Mouse (Mus musculus) monocyte, adult 2 months (primary cell): ENCODE data around the gene Adgre5.

Experiments
- DNase-seq, 2 experiments: peaks; one replicate each; pipeline ENCODE4 v3.0.0; 2022; ENCODE audit warnings: low spot score in 2 of 2, low read depth in 1 of 2

The Adgre5 gene

GRCm38 (mm10) chr8:83723447-83724083, 17.6 kb downstream of the Adgre5 start:
- DNase-seq: no peak

DNA sequence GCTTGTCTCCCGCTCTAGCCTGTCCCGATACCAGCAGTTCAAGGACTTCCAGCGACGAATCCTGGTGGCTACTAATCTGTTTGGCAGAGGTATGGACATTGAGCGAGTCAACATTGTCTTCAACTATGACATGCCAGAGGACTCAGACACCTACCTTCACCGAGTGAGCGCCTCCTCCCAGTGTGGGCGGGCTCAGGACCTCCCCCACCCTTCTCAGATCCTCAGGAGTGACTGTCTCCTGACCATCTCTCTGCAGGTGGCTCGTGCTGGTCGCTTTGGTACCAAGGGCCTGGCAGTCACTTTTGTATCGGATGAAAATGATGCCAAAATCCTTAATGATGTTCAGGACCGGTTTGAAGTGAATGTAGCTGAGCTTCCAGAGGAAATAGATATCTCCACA, 18.5 kb downstream of the Adgre5 start:
- no peak for DNase-seq

DNA sequence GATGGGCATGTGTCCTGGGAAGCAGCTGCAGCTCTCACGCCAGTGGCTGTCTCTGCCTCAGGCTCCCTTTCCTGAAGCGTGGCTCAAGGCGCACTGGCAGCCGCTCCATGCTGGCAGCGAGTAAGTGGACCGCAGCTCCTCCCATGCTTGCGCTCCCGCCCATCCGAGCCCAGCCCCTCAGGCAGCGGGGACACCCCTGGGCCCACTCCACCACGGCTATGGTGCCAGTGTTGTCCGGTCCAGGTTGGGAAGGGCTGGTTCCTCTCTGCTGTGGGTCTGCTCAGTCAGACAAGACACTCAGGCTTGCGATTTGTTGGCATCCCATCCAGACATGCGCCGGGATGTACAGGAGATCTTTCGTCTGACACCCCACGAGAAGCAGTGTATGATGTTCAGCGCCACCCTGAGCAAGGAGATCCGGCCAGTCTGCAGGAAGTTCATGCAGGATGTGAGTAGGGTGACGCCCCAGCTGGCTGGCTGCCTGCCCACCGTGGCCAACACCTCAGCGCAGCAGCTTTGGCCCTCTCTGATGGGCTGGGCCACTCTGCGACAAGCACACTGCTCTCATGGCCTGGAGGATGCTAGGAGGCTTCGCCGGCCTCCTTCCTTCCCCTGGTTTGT, 19.6 kb downstream of the Adgre5 start:
- no peak for DNase-seq

DNA sequence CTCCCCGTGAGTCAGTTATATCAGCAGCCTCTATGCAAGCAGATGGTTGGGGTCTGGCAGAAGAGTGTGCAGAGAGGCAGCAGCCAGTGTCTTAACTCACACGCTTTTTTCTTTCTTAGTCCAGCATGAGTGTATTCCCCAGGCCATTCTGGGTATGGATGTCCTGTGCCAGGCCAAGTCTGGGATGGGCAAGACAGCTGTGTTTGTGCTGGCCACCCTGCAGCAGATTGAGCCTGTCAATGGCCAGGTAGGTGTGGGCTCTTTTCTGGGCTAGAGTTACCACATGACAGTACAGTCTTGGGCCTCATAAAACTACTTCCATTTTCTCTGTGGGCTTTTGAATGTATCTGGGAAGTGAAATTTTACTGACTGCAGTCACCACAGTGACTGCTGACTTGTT, 21.4 kb downstream of the Adgre5 start:
- DNase-seq: no peak

- DNase-seq: no peak
Observed at GRCm38 (mm10) chr8:83719048-83719447, 22.1 kb downstream of the Adgre5 start.

GRCm38 (mm10) chr8:83716563-83716962, 24.6 kb downstream of the Adgre5 start:
- no peak for DNase-seq

- DNase-seq: no peak
Observed at GRCm38 (mm10) chr8:83715771-83716170, 25.4 kb downstream of the Adgre5 start.

DNA sequence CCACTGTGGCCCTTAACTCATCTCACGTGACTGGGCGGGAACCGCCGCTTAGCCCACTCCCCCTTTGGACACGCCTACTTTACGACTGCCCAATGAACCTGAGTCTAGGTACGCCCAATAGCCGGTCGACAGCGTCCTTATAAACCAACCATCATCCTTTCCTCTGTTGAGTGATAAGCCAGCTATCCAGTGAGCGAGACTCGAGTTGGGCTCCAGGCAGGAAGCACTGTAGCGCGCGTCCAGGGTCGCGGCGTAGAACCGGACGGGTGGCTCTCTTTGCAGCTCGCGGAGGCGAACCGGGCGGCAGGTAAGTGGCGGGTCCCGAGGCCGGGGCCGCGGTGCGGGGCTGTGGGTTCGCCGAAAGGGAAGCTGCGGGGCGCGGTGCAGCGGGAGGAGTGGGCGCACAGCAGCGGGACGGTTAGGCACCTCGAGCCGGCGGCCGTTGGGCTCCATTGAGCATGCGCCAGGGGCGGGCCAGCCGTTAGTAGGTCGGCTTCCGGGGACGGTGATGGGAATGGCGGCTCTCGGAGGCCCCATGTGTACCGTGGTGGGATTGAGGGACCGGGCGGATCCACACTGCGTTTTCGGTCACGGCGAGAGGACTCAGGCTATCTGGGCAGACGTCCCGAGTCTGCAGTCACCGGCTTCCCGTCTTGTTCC, 26.0 kb downstream of the Adgre5 start, which contains the start of gene Ddx39:
TSS of gene Ddx39 (plus strand) at position 147 of the 660 bp plus-strand sequence.
- DNase-seq: peak; percentile 95 to 97

GRCm38 (mm10) chr8:83714676-83715030, 26.5 kb downstream of the Adgre5 start:
- DNase-seq: no peak

DNA sequence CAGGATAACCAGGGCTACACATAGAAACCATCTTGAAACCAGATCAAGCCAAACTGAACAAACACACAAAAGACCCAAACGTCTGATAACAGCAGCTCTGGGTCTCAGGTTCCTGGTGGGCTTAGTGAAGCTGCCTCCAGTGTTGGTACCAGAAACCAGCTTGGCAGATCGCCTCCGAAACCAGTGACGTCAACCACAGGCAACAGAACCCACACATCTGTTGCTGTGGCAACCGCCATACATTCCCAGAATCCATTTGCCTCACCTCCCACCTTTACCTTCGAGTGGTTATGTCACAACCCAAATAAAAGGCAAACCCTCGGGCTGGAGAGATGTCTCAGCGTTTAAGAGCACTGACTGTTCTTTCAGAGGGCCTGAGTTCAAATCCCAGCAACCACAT, 33.6 kb downstream of the Adgre5 start:
- no peak for DNase-seq

DNA sequence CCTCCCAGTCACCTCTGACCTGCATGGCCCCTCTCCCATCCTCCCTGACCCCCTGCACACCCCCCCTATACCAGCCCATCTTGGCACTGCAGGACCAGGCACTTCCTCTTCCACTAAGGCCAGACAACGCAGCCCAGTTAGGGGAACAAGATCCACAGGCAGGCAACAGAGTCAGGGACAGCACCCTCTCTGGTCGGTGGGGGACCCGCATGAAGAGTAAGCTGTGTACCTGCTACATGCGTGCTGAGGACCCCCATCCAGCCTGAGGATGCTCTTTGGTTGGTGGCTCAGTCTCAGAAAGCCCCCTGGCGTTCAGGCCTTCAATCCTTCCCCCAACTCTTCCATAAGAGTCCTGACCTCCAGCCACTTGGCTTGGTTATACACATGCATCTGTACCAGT, 34.7 kb downstream of the Adgre5 start:
- no peak for DNase-seq

- DNase-seq: no peak
Observed at GRCm38 (mm10) chr8:83703426-83703825, 37.7 kb downstream of the Adgre5 start.

- DNase-seq: no peak
Observed at GRCm38 (mm10) chr8:83700423-83701085, 40.6 kb downstream of the Adgre5 start.

DNA sequence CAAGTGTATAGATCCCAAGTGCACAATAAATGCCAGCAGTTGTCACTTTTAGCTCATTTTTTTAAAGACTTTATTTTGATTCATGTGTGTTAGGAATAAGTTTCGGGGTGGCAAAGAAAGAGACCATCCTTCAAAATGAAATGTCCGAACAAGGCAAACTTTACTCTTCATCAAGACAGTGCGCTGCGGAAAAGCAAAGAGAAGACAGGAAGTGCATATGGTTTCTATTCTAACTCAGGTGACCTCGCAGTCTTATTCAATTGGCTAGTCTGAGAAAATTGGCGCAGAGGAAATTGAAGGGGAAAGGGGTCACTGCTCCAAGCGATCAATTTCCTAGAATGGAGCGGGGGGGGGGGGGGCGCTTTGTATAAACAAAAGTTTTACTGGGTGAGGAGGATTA, 41.6 kb downstream of the Adgre5 start:
- DNase-seq: no peak

- no peak for DNase-seq
Observed at GRCm38 (mm10) chr8:83698661-83699453, 42.3 kb downstream of the Adgre5 start, which contains the start of gene Pkn1. Pkn1 (minus strand) TSS chr8:83699179.

GRCm38 (mm10) chr8:83698291-83698660, 42.9 kb downstream of the Adgre5 start:
- peak in 1 of 2 experiments; percentile 59 for DNase-seq

GRCm38 (mm10) chr8:83697374-83698220, 43.5 kb downstream of the Adgre5 start:
- DNase-seq: no peak

DNA sequence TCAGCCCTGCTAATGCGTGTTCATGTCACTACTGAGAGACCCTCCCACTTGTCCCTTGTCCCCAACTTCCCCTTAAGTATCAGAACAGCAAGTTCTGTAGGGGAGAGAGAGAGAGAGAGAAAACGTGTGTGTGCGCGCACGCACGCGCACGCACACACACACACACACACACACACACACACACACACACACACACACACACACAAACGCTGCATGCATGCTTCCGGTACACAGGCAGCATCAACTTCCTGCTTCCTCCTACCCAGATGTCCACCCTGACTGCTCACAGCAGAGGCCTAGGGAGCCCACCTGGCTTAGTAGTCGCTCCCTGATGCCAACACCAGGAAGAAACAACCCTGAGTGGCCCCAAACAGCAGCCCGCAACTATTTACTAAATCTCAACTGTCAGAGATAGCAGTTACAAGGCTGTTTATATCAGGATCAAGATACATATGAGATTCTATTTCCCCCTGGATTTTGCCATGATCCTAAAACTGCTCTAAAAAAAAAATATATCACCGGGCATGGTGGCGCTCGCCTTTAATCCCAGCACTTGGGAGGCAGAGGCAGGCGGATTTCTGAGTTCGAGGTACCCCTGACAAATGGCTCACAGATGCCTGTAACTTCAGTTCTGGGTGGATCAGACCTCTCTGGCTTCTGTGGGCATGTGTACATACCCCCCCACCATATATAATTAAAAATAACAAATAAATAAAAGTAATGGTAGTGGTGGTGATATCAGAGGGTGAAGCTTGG, 45.6 kb downstream of the Adgre5 start:
- no peak for DNase-seq

DNA sequence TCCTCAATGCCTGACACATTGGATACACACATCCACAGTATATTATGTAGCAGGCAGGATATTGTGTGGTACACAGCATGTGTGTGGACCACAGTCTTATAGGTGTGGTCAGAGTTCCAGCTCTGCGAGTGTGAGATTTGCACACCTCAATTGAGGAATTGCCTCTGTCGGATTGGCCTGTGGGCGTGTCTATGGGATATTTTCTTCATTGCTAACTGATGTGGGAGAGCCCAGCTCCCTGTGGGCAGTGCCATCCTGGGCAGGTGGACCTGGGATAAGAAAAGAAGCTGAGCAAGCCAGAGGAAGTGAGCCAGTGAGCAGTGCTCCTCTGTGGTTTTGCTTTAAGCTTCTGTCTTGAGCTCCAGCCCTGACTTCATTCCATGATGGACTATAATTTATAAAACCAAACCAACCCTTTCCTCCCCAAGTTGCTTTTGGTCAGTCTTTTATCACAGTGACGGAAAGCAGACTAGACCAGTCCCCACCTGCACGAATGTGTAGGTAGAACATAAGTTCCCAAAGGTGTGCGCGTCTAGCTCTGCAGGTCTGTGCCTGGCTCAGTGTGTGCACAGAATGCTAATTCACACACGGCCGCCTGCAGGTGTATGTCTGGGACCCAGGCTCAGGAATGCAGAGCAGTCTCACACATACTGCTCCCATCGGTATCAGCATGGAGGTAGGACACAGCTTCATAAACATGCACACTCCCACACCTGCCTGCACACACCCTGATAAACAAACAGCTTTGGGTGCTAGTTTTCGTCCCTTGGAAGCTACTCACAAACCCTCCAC, 46.6 kb downstream of the Adgre5 start:
- no peak for DNase-seq
